Mouse (Mus musculus) MEL (cell line): ENCODE data around the gene Agt.

Experiments
- BHLHE40 ChIP-seq: IDR thresholded peaks from 2 replicates; pipeline ENCODE4 v1.6.1; 2012; ENCODE audit warnings: low read depth, mild to moderate bottlenecking, inconsistent platforms, low read length, improper control_type of control experiment, borderline replicate concordance
- CHD2 ChIP-seq: IDR thresholded peaks from 2 replicates; pipeline ENCODE4 v1.6.1; 2011; ENCODE audit warnings: low read length, improper control_type of control experiment
- CTCF ChIP-seq, 3 experiments: IDR thresholded peaks in 2 of 3; conservative IDR thresholded peaks in 1 of 3; 2 replicates each; pipeline ENCODE4 v1.5.1; 2011 to 2012; ENCODE audit warnings: low read length in 3 of 3, low read depth in 2 of 3, mild to moderate bottlenecking in 2 of 3, improper control_type of control experiment in 1 of 3, inconsistent platforms in 1 of 3, mixed read lengths in 1 of 3, moderate library complexity in 1 of 3; ENCODE audit not compliant: control insufficient read depth in 1 of 3, insufficient read depth in 1 of 3, poor library complexity in 1 of 3, severe bottlenecking in 1 of 3
- KAT2A ChIP-seq: conservative IDR thresholded peaks from 2 replicates; pipeline ENCODE4 v1.6.1; 2012; ENCODE audit warnings: low read depth, low read length, improper control_type of control experiment, inconsistent platforms
- MAFK ChIP-seq: IDR thresholded peaks from 2 replicates; pipeline ENCODE4 v1.6.1; 2011; ENCODE audit warnings: low read depth, mild to moderate bottlenecking, low read length, improper control_type of control experiment, borderline replicate concordance
- MAX ChIP-seq: IDR thresholded peaks from 2 replicates; pipeline ENCODE4 v1.6.1; 2011; ENCODE audit warnings: low read length, improper control_type of control experiment
- POLR2A ChIP-seq, 2 experiments: IDR thresholded peaks; 2 replicates each; pipeline ENCODE4 v1.6.1; 2011 to 2012; ENCODE audit warnings: low read length in 2 of 2, mild to moderate bottlenecking in 2 of 2, control low read depth in 1 of 2, improper control_type of control experiment in 1 of 2, low read depth in 1 of 2, moderate library complexity in 1 of 2; ENCODE audit not compliant: control insufficient read depth in 1 of 2, insufficient read depth in 1 of 2, poor library complexity in 1 of 2
- USF1 ChIP-seq: IDR thresholded peaks from 2 replicates; pipeline ENCODE4 v1.6.1; 2014; ENCODE audit warnings: low read depth, mild to moderate bottlenecking, inconsistent platforms, low read length, improper control_type of control experiment, moderate library complexity
- ZMIZ1 ChIP-seq: IDR thresholded peaks from 2 replicates; pipeline ENCODE4 v1.6.1; 2012; ENCODE audit warnings: low read depth, mild to moderate bottlenecking, inconsistent platforms, low read length, improper control_type of control experiment, moderate library complexity

GRCm38 (mm10) chr8:124526261-124526660 lies 43.2 kb downstream of the Agt start:
- no peak for TF ChIP-seq CTCF (IDR thresholded peaks at IDR 0.05 in 2 of 3, conservative IDR thresholded peaks at IDR 0.05 in 1 of 3; ENCODE audit: control insufficient read depth in 1 of 3, insufficient read depth in 1 of 3, low read depth in 2 of 3, low read length in 3 of 3, poor library complexity in 1 of 3, severe bottlenecking in 1 of 3)
- TF ChIP-seq POLR2A (IDR thresholded peaks at IDR 0.05; ENCODE audit: control insufficient read depth in 1 of 2, insufficient read depth in 1 of 2, low read depth in 1 of 2, low read length in 2 of 2, poor library complexity in 1 of 2), result no peak
- no peak for TF ChIP-seq KAT2A
- TF ChIP-seq ZMIZ1, result no peak
- no peak for TF ChIP-seq BHLHE40
- no peak for TF ChIP-seq USF1
- no peak for TF ChIP-seq MAFK
- no peak for TF ChIP-seq MAX
- TF ChIP-seq CHD2, result no peak
